Mouse (Mus musculus) MEL (cell line): Measurements from ENCODE around the gene Polk. TPM values are rescaled to one million over a fixed set of nuclear protein-coding genes. Genes with fewer than 3 reads are reported as not detected.

Source experiments
- DNase-seq: peaks from one replicate; pipeline ENCODE4 v3.0.0; 2011; ENCODE audit warnings: low read depth, low spot score
- H3K27ac ChIP-seq: 2 replicates; pipeline ENCODE4 v1.5.1; 2012; ENCODE audit warnings: low read depth, mild to moderate bottlenecking, control low read depth, low read length, moderate library complexity; ENCODE audit not compliant: control insufficient read depth
- H3K27me3 ChIP-seq, 2 experiments: fragments of 150-350 bp in 1 of 2; sonication (generic) in 1 of 2; 2 replicates each; pipeline ENCODE4 v1.6.1; 2012; ENCODE audit warnings: low read length in 2 of 2, mild to moderate bottlenecking in 2 of 2, improper control_type of control experiment in 1 of 2, moderate library complexity in 1 of 2; ENCODE audit not compliant: insufficient read depth in 2 of 2, control insufficient read depth in 1 of 2
- H3K36me3 ChIP-seq, 2 experiments: 2 replicates each; pipeline ENCODE4 v1.6.1; 2012 to 2014; ENCODE audit warnings: low read length in 2 of 2, improper control_type of control experiment in 1 of 2, inconsistent platforms in 1 of 2, mild to moderate bottlenecking in 1 of 2; ENCODE audit not compliant: insufficient read depth in 2 of 2, control insufficient read depth in 1 of 2
- H3K4me1 ChIP-seq, 2 experiments: fragments of 150-350 bp in 1 of 2; sonication (generic) in 1 of 2; 2 replicates each; pipeline ENCODE4 v1.6.1; 2012; ENCODE audit warnings: low read length in 2 of 2, improper control_type of control experiment in 1 of 2, mild to moderate bottlenecking in 1 of 2; ENCODE audit not compliant: insufficient read depth in 2 of 2, control insufficient read depth in 1 of 2
- H3K4me3 ChIP-seq, 2 experiments: fragments of 150-350 bp in 1 of 2; sonication (generic) in 1 of 2; 2 replicates each; pipeline ENCODE4 v1.5.1; 2012; ENCODE audit warnings: low read depth in 2 of 2, low read length in 2 of 2, mild to moderate bottlenecking in 2 of 2, moderate library complexity in 2 of 2, control low read depth in 1 of 2, improper control_type of control experiment in 1 of 2; ENCODE audit not compliant: control insufficient read depth in 1 of 2, insufficient read depth in 1 of 2
- H3K79me2 ChIP-seq: 2 replicates; pipeline ENCODE4 v1.6.1; 2012; ENCODE audit warnings: mild to moderate bottlenecking, low read length, moderate library complexity; ENCODE audit not compliant: control insufficient read depth, poor library complexity, insufficient read depth
- H3K9ac ChIP-seq: 2 replicates; pipeline ENCODE4 v1.6.1; 2012; ENCODE audit warnings: low read depth, mild to moderate bottlenecking, control low read depth, low read length, moderate library complexity; ENCODE audit not compliant: control insufficient read depth, poor library complexity, severe bottlenecking
- H3K9me3 ChIP-seq: fragments of 150-350 bp; sonication (generic); replicated peaks from 2 replicates; pipeline ENCODE4 v1.6.1; 2012; ENCODE audit warnings: mild to moderate bottlenecking, low read length, improper control_type of control experiment, moderate library complexity; ENCODE audit not compliant: insufficient read depth
- CHD1 ChIP-seq: IDR thresholded peaks from 2 replicates; pipeline ENCODE4 v1.6.1; 2012; ENCODE audit warnings: low read depth, mild to moderate bottlenecking, inconsistent platforms, low read length, improper control_type of control experiment
- CHD2 ChIP-seq: IDR thresholded peaks from 2 replicates; pipeline ENCODE4 v1.6.1; 2011; ENCODE audit warnings: low read length, improper control_type of control experiment
- ELF1 ChIP-seq: IDR thresholded peaks from 2 replicates; pipeline ENCODE4 v1.6.1; 2014; ENCODE audit warnings: low read depth, mild to moderate bottlenecking, inconsistent platforms, low read length, improper control_type of control experiment, moderate library complexity
- EP300 ChIP-seq, 2 experiments: IDR thresholded peaks; 2 replicates each; pipeline ENCODE4 v1.6.1; 2011; ENCODE audit warnings: improper control_type of control experiment in 2 of 2, low read length in 2 of 2, low read depth in 1 of 2, mild to moderate bottlenecking in 1 of 2
- ETS1 ChIP-seq: IDR thresholded peaks from 2 replicates; pipeline ENCODE4 v1.6.1; 2012; ENCODE audit warnings: low read depth, mild to moderate bottlenecking, inconsistent platforms, low read length, improper control_type of control experiment, moderate library complexity
- GATA1 ChIP-seq: IDR thresholded peaks from 2 replicates; pipeline ENCODE4 v1.6.1; 2011; ENCODE audit warnings: low read depth, low read length, improper control_type of control experiment
- HCFC1 ChIP-seq: IDR thresholded peaks from 2 replicates; pipeline ENCODE4 v1.6.1; 2012; ENCODE audit warnings: low read depth, mild to moderate bottlenecking, inconsistent platforms, low read length, improper control_type of control experiment, moderate library complexity
- JUND ChIP-seq: IDR thresholded peaks from 2 replicates; pipeline ENCODE4 v1.6.1; 2011; ENCODE audit warnings: low read depth, mild to moderate bottlenecking, improper control_type of control experiment, low read length
- KAT2A ChIP-seq: conservative IDR thresholded peaks from 2 replicates; pipeline ENCODE4 v1.6.1; 2012; ENCODE audit warnings: low read depth, low read length, improper control_type of control experiment, inconsistent platforms
- MAFK ChIP-seq: IDR thresholded peaks from 2 replicates; pipeline ENCODE4 v1.6.1; 2011; ENCODE audit warnings: low read depth, mild to moderate bottlenecking, low read length, improper control_type of control experiment, borderline replicate concordance
- MAX ChIP-seq: IDR thresholded peaks from 2 replicates; pipeline ENCODE4 v1.6.1; 2011; ENCODE audit warnings: low read length, improper control_type of control experiment
- MAZ ChIP-seq: IDR thresholded peaks from 2 replicates; pipeline ENCODE4 v1.6.1; 2012; ENCODE audit warnings: low read depth, mild to moderate bottlenecking, inconsistent platforms, low read length, improper control_type of control experiment
- MEF2A ChIP-seq: IDR thresholded peaks from 2 replicates; pipeline ENCODE4 v1.6.1; 2014; ENCODE audit warnings: low read depth, mild to moderate bottlenecking, inconsistent platforms, low read length, improper control_type of control experiment; ENCODE audit not compliant: poor library complexity, insufficient replicate concordance, severe bottlenecking; ENCODE audit errors: extremely low read depth
- MXI1 ChIP-seq: IDR thresholded peaks from 2 replicates; pipeline ENCODE4 v1.6.1; 2011; ENCODE audit warnings: mild to moderate bottlenecking, low read depth, low read length, improper control_type of control experiment
- MYC ChIP-seq: IDR thresholded peaks from 2 replicates; pipeline ENCODE4 v1.6.1; 2011; ENCODE audit warnings: low read depth, mild to moderate bottlenecking, low read length, improper control_type of control experiment, moderate library complexity
- NELFE ChIP-seq: IDR thresholded peaks from 2 replicates; pipeline ENCODE4 v1.6.1; 2011; ENCODE audit warnings: low read depth, low read length, improper control_type of control experiment
- NRF1 ChIP-seq: IDR thresholded peaks from 2 replicates; pipeline ENCODE4 v1.6.1; 2014; ENCODE audit warnings: low read depth, mild to moderate bottlenecking, inconsistent platforms, low read length, improper control_type of control experiment, moderate library complexity; ENCODE audit not compliant: poor library complexity, insufficient read depth, severe bottlenecking
- POLR2A ChIP-seq, 2 experiments: IDR thresholded peaks; 2 replicates each; pipeline ENCODE4 v1.6.1; 2011 to 2012; ENCODE audit warnings: low read length in 2 of 2, mild to moderate bottlenecking in 2 of 2, control low read depth in 1 of 2, improper control_type of control experiment in 1 of 2, low read depth in 1 of 2, moderate library complexity in 1 of 2; ENCODE audit not compliant: control insufficient read depth in 1 of 2, insufficient read depth in 1 of 2, poor library complexity in 1 of 2
- RAD21 ChIP-seq: IDR thresholded peaks from 2 replicates; pipeline ENCODE4 v1.6.1; 2011; ENCODE audit warnings: mild to moderate bottlenecking, low read depth, low read length, improper control_type of control experiment
- RCOR1 ChIP-seq: IDR thresholded peaks from 2 replicates; pipeline ENCODE4 v1.6.1; 2012; ENCODE audit warnings: low read depth, mild to moderate bottlenecking, inconsistent platforms, low read length, improper control_type of control experiment
- SIN3A ChIP-seq: IDR thresholded peaks from 2 replicates; pipeline ENCODE4 v1.6.1; 2012; ENCODE audit warnings: low read length, improper control_type of control experiment, inconsistent platforms
- TBP ChIP-seq: IDR thresholded peaks from 2 replicates; pipeline ENCODE4 v1.8.0; 2011; ENCODE audit warnings: low read depth, low read length, improper control_type of control experiment
- TCF12 ChIP-seq: IDR thresholded peaks from 2 replicates; pipeline ENCODE4 v1.6.1; 2014; ENCODE audit warnings: low read depth, mild to moderate bottlenecking, inconsistent platforms, low read length, improper control_type of control experiment, moderate library complexity
- USF1 ChIP-seq: IDR thresholded peaks from 2 replicates; pipeline ENCODE4 v1.6.1; 2014; ENCODE audit warnings: low read depth, mild to moderate bottlenecking, inconsistent platforms, low read length, improper control_type of control experiment, moderate library complexity
- USF2 ChIP-seq, 2 experiments: IDR thresholded peaks; 2 replicates each; pipeline ENCODE4 v1.6.1; 2011 to 2012; ENCODE audit warnings: improper control_type of control experiment in 2 of 2, low read length in 2 of 2, borderline replicate concordance in 1 of 2, inconsistent platforms in 1 of 2, low read depth in 1 of 2, mild to moderate bottlenecking in 1 of 2; ENCODE audit not compliant: insufficient read depth in 1 of 2
- ZC3H11A ChIP-seq: IDR thresholded peaks from 2 replicates; pipeline ENCODE4 v1.6.1; 2012; ENCODE audit warnings: low read depth, mild to moderate bottlenecking, inconsistent platforms, low read length, improper control_type of control experiment
- ZKSCAN1 ChIP-seq: IDR thresholded peaks from 2 replicates; pipeline ENCODE4 v1.6.1; 2012; ENCODE audit warnings: low read depth, mild to moderate bottlenecking, inconsistent platforms, low read length, improper control_type of control experiment, moderate library complexity
- ZMIZ1 ChIP-seq: IDR thresholded peaks from 2 replicates; pipeline ENCODE4 v1.6.1; 2012; ENCODE audit warnings: low read depth, mild to moderate bottlenecking, inconsistent platforms, low read length, improper control_type of control experiment, moderate library complexity
- ZNF384 ChIP-seq: IDR thresholded peaks from 2 replicates; pipeline ENCODE4 v1.6.1; 2012; ENCODE audit warnings: low read depth, mild to moderate bottlenecking, inconsistent platforms, low read length, improper control_type of control experiment
- polyA plus RNA-seq, 2 experiments: library from polyadenylated mRNA; stranded (reverse) in 1 of 2; unstranded in 1 of 2; fragments of >175 nt in 1 of 2; fragments of >200 nt in 1 of 2; gene quantifications; 2 replicates each; pipeline versions ENCODE4 v1.2.1 to v1.2.4; 2012; ENCODE audit warnings: low replicate concordance in 2 of 2, low read depth in 1 of 2; ENCODE audit not compliant: insufficient read length in 2 of 2, insufficient read depth in 1 of 2, missing spikeins in 1 of 2
- total RNA-seq: library from RNA; depleted of rRNA; stranded (reverse); fragments of 300-350 nt; gene quantifications from 2 replicates; pipeline ENCODE4 v1.2.3, GENCODE M21; 2012

Polk gene
- total and polyA plus RNA-seq, 3 experiments = 2.9 to 3.6 TPM; not detected in 1

DNA sequence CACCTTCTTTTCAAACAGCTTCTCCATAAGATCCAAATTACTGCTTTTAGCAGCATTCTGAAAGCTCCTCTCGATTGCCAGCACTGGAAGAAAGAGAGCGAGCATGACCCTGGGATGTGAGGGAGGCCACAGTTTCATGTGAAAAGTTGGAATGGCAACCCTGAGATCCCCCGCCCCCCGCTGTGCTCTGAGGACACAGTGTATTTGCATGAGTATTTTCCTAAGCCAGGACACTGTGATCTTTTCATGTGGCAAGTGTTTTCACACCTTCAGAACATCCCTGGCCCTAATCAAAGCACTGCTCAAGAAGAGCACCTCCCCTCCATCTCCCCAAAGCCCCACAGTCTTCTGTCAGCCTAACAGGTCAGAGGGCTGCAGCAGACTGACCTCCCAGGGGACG lies 77.1 kb downstream of the Polk start:
- no peak overlapping the region for H3K27ac ChIP-seq
- no peaks in the 10 kb centered on the region for H3K36me3 ChIP-seq
- H3K9me3 ChIP-seq = no peaks in the 10 kb centered on the region
- H3K4me1 ChIP-seq = no peaks in the 10 kb centered on the region
- H3K9ac ChIP-seq = no peak overlapping the region
- H3K4me3 ChIP-seq = no peak overlapping the region
- TF ChIP-seq MXI1 (no peak), ZNF384 (no peak), MAFK (no peak), GATA1 (no peak), POLR2A (IDR thresholded peaks at IDR 0.05; ENCODE audit: control insufficient read depth in 1 of 2, insufficient read depth in 1 of 2, low read depth in 1 of 2, low read length in 2 of 2, poor library complexity in 1 of 2) (no peak), MAZ (no peak), MYC (no peak), RAD21 (no peak), JUND (no peak), CHD2 (no peak), HCFC1 (no peak), ELF1 (no peak), TBP (no peak), EP300 (IDR thresholded peaks at IDR 0.05; ENCODE audit: low read depth in 1 of 2, low read length in 2 of 2) (no peak), ZC3H11A (no peak), MAX (no peak), USF1 (no peak), SIN3A (no peak), RCOR1 (no peak), CHD1 (no peak)
- TF ChIP-seq, all 39 proteins: peak for 0
- H3K27me3 ChIP-seq = no peaks in the 10 kb centered on the region; a peak in 1 of 4 replicates
- H3K79me2 ChIP-seq = no peaks in the 10 kb centered on the region
- no peak for DNase-seq

- DNase-seq = no peak
- Histone ChIP-seq H3K79me2 (no peaks in the 10 kb centered on the region), H3K27ac (no peak overlapping the region), H3K36me3 (peaks cover 0 to 17% of the 10 kb centered on the region in 2 experiments; a peak in 2 of 4 replicates), H3K4me3 (no peak overlapping the region), H3K27me3 (no peaks in the 10 kb centered on the region; a peak in 1 of 4 replicates), H3K9me3 (no peaks in the 10 kb centered on the region), H3K9ac (no peak overlapping the region), H3K4me1 (peaks cover 3 to 17% of the 10 kb centered on the region in 2 experiments)
- TF ChIP-seq NRF1 (no peak), KAT2A (no peak), RAD21 (no peak), ETS1 (no peak), MEF2A (no peak), ZMIZ1 (no peak), NELFE (no peak), RCOR1 (no peak), USF2 (IDR thresholded peaks at IDR 0.05; ENCODE audit: borderline replicate concordance in 1 of 2, insufficient read depth in 1 of 2, low read depth in 1 of 2, low read length in 2 of 2) (no peak), ELF1 (no peak), TCF12 (no peak), SIN3A (no peak), ZKSCAN1 (no peak), GATA1 (no peak), MAFK (no peak), MYC (no peak), JUND (no peak), MXI1 (no peak), USF1 (no peak)
Observed at GRCm38 (mm10) chr13:96462644-96463043, 79.7 kb downstream of the Polk start.
